Mouse (Mus musculus): ENCODE results near the gene Snx9.

Gene Snx9

DNA sequence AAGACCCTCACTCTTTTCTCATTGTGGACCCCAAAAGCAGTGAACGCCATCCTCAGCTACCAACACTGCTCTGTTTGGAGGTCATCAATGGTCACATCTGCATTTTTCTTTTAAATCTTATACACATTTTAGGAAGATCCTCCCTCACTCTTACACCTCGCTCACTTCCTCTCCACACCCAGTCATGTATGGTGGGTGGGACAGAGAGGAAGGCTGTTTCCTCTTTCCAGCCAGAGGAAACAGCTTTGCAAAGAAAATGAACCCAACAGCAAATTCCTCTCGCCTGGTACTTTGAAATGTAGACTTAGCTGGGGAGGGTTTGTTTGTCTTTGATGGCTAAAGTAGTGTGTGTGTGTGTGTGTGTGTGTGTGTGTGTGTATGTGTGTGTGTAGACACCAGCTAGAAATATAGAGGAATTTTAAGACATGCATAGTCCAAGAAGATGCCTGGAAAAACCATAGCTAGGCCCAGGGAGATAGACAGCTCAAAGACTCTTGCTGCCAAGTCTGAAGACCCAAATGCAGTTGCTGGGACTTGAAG lies 33.2 kb upstream of the Snx9 start:
- no peak for DNase-seq (ENCODE audit: low read depth)

DNA sequence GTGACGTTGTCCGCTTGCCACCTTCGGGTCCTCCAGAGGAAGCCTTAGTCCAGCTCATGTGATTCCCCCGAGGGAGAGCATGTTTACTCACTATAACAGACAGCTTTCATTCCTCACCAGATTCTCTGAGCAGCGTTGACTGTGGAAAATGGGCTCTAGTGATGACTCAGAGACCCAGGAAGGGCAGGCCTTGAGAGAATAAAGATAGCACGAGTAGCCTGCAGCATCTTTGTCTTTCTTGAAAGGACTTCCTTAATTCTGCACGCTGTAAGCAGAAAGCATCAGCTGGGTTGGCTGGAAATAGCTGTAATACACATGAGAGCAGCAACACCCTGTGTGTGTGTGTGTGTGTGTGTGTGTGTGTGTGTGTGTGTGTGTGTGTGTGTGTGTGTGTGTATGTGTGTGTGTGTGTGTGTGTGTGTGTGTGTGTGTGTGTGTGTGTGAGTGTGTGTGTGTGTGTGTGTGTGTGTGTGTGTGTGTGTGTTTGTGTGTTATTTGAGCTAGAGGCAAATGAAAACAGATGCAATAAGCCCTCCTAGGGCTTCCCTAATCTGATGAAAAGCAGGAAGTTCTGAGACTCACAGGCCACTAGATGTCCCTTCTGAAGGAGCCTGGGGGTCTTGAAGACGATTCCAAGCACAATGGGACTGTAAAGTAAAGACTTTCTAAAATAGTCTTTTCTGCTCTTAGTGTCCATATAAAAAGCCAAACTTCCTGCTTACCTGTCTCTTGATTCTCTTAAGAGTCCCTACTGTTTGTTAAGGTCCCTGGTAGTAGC lies 27.1 kb upstream of the Snx9 start:
- DNase-seq (ENCODE audit: low read depth) = no peak

DNA sequence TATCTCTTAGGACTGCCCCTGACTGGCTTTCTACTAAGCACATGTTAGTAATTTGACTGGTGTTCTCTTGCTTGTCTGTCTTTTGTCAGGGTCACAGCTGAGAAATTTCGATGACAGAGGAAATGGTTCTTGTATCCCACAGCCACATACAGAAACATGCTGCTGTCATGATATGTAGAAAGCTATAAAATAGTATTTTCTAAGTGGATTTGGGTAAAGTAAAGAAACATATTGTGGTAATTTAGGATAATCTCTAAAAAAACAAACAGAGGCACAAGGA lies 26.5 kb upstream of the Snx9 start:
- DNase-seq (ENCODE audit: low read depth) = no peak

DNA sequence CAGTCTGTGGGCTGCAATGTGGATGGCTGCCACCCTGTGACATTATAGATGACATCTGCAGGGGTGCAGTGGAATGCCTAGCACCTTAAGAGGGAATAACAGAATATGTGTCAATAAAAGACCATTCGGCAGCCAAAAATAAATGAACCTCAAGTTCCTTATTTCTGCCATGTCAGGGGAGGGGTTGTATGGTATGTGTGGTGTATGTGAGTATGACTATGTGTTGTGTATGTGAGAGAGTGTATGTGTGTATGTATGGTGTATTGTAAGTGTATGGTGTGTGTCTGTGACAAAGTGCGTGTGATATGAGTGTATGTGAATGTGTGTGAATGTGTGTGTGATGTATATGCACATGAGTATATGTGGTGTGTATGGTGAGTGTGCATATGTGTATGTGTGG lies 23.3 kb upstream of the Snx9 start:
- no peak for DNase-seq (ENCODE audit: low read depth)

- no peak for DNase-seq (ENCODE audit: low read depth)
Observed at GRCm38 (mm10) chr17:5819105-5819504, 22.0 kb upstream of the Snx9 start.

GRCm38 (mm10) chr17:5819799-5820201 lies 21.3 kb upstream of the Snx9 start:
- DNase-seq (ENCODE audit: low read depth) = no peak

- DNase-seq (ENCODE audit: low read depth) = no peak
Observed at GRCm38 (mm10) chr17:5822541-5822940, 18.6 kb upstream of the Snx9 start.

DNA sequence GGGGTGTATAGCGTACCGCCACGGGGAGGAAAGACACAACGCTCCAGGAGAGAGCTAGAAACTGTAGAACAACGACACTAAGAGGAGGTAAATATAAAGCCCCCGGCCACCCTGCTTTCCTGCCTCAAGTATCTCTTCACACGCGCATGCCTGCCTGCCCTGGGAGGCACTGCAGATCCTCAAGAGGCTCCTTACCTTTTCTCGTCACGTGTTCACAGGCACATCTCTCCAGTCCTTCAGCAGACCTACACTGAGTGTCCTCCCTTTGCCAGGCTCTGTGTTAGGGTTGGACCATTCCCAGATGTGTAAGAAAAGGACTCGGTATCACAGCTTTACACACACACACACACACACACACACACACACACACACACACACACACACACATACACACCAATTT lies 18.1 kb upstream of the Snx9 start:
- no peak for DNase-seq (ENCODE audit: low read depth)

GRCm38 (mm10) chr17:5827836-5828582 lies 13.1 kb upstream of the Snx9 start:
- DNase-seq (ENCODE audit: low read depth) = no peak

DNA sequence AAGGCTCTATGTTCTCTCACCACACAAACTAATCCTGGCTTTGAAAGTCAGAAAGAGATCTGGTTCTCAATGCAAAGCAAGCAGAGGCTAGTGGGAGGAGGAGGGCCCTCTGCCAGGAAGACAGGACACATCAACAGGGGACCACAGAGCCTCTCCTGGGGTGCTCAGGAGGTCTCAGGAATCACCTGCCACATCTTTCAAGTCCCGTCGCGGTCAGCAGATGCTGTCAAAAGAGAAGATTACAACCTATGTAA lies 12.6 kb upstream of the Snx9 start:
- DNase-seq (ENCODE audit: low read depth) = no peak

DNA sequence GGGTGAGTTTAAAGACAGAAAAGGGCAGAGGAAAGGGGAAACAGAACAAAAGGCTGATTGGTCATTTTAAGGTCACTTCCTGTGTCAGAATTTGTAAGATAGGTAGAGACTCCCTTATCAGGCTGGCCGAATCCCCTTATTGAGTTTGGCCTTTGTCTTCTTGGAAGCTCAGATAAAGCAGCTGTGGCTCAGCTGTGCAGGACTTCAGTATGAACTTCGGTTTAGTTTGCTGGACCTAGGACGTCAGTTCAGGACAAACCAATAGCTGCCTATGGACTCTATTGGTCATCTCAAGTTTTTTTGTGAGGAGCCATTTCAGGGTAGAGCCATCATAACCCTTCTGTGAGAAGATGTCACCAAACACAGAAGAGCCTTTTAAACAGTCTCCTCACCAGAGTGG lies 12.2 kb upstream of the Snx9 start:
- no peak for DNase-seq (ENCODE audit: low read depth)

DNA sequence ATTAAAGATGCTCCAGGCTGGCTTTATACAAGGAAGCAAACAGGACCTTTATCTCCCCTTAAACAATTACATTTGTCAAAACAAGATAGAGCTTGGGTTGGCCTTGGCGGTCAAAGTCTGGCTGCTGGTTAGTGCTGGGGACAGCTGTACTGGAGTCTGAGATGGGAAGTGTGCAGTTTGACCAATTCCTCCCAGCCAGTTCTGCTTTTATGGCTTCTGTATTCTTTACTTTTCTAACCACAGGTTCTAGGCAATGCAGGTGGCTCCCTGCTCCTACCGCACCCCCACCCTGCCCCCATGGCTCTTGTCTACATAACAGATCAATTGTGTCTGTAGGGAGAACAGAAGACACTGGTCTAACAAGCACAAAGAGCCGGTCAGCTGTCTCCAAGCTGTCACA lies 11.2 kb upstream of the Snx9 start:
- DNase-seq (ENCODE audit: low read depth) = peak; percentile 36

DNA sequence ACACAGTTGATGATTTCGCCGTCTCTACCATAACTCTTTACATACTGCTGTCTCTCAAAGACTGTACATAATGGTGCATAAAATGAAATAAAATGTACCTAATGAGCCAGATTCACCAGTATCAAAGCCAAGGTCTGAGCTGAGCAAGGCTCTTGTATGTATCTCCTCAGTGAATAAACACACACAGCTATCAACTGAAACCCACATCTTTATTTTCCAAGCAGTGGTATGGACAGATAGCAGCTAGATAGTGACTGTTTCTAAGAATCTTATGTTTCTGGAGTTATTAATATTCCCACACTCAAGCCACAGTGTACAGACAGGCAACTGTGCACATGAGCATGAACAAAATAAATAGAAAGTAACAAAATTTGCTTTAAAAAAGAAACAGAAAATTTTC lies 10.7 kb upstream of the Snx9 start:
- no peak for DNase-seq (ENCODE audit: low read depth)

DNA sequence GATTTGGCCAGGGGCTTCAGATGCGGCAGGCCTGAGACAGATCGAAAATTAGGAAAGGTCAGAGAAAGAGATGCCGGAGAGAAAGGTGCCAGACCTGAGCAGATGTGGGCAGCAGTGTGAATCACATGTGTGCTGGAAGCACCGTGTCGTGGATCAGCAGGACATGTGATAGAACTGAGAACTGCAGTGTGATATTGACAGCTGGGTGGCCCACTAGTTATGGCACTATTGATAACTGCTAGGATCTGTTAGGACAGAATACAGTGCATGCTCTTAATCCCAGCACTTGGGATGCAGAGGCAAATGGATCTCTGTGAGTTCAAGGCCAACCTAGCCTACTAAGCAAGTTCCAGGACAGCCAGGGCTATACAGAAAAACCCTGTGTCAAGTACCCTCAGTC lies 10.3 kb upstream of the Snx9 start:
- no peak for DNase-seq (ENCODE audit: low read depth)

GRCm38 (mm10) chr17:5831257-5831806 lies 9.8 kb upstream of the Snx9 start:
- DNase-seq (ENCODE audit: low read depth) = no peak

- DNase-seq (ENCODE audit: low read depth) = no peak
Observed at GRCm38 (mm10) chr17:5834166-5834565, 7.0 kb upstream of the Snx9 start.

- no peak for DNase-seq (ENCODE audit: low read depth)
Observed at GRCm38 (mm10) chr17:5834798-5835328, 6.3 kb upstream of the Snx9 start.

- no peak for DNase-seq (ENCODE audit: low read depth)
Observed at GRCm38 (mm10) chr17:5839549-5840240, 1.4 kb upstream of the Snx9 start.

GRCm38 (mm10) chr17:5840550-5841127 lies 490 bp upstream of the Snx9 start:
- no peak for DNase-seq (ENCODE audit: low read depth)

- DNase-seq (ENCODE audit: low read depth) = no peak
Observed at GRCm38 (mm10) chr17:5841943-5842273, 779 bp downstream of the Snx9 start.

- no peak for DNase-seq (ENCODE audit: low read depth)
Observed at GRCm38 (mm10) chr17:5842988-5843640, 2.0 kb downstream of the Snx9 start.

- DNase-seq (ENCODE audit: low read depth) = no peak
Observed at GRCm38 (mm10) chr17:5843641-5843990, 2.5 kb downstream of the Snx9 start.

Data from c-Kit-positive CD71-negative TER-119-negative erythroid progenitor cells, embryonic 14.5 days (primary cell).